Mouse (Mus musculus) lung, postnatal 0 days (tissue): Measurements from ENCODE around the gene Ddx5. TPM values are rescaled to one million over a fixed set of nuclear protein-coding genes. Genes with fewer than 3 reads are reported as not detected.
"Not testable (repeated sequence)": the region's sequence is repeated elsewhere in the genome, so short reads cannot be mapped to it uniquely, and the experiment has no call there.

ENCODE experiments used
- ATAC-seq: fragments of 200-750 bp; cut with Nextera tagmentation; 2 replicates; pipeline ENCODE4 v1.8.0; 2017; ENCODE audit warnings: moderate library complexity
- DNase-seq: peaks from one replicate; pipeline ENCODE4 v3.0.0-alpha.2; 2016; ENCODE audit warnings: low spot score
- H3K27ac ChIP-seq: fragments of 300-500 bp; sonication (generic); 2 replicates; pipeline ENCODE4 v1.5.1; 2014; ENCODE audit warnings: antibody characterized with exemption, mild to moderate bottlenecking, low read length, mixed read lengths
- H3K27me3 ChIP-seq: fragments of 300-500 bp; sonication (generic); replicated peaks from 2 replicates; pipeline ENCODE4 v1.6.1; 2014; ENCODE audit warnings: low read length, mixed read lengths; ENCODE audit not compliant: insufficient read depth
- H3K36me3 ChIP-seq: fragments of 300-500 bp; sonication (generic); 2 replicates; pipeline ENCODE4 v1.6.1; 2014; ENCODE audit warnings: low read length, mixed read lengths; ENCODE audit not compliant: insufficient read depth
- H3K4me1 ChIP-seq: fragments of 300-500 bp; sonication (generic); 2 replicates; pipeline ENCODE4 v1.6.1; 2014; ENCODE audit warnings: antibody characterized with exemption, low read depth, low read length, mixed read lengths; ENCODE audit not compliant: insufficient read depth
- H3K4me2 ChIP-seq: fragments of 300-500 bp; sonication (generic); replicated peaks from 2 replicates; pipeline ENCODE4 v1.6.1; 2014; ENCODE audit warnings: low read depth, mild to moderate bottlenecking, low read length, moderate library complexity, mixed read lengths
- H3K4me3 ChIP-seq: fragments of 300-500 bp; sonication (generic); 2 replicates; pipeline ENCODE4 v1.5.1; 2014; ENCODE audit warnings: low read depth, low read length
- H3K9ac ChIP-seq: fragments of 300-500 bp; sonication (generic); replicated peaks from 2 replicates; pipeline ENCODE4 v1.6.1; 2014; ENCODE audit warnings: low read depth, mild to moderate bottlenecking
- H3K9me3 ChIP-seq: fragments of 300-500 bp; sonication (generic); 2 replicates; pipeline ENCODE4 v1.6.1; 2016; ENCODE audit warnings: low read length, mixed read lengths
- CTCF ChIP-seq: IDR thresholded peaks from 2 replicates; pipeline ENCODE4 v1.5.1; 2016; ENCODE audit warnings: antibody characterized with exemption, mild to moderate bottlenecking
- EP300 ChIP-seq: IDR thresholded peaks from 2 replicates; pipeline ENCODE4 v1.6.1; 2016; ENCODE audit warnings: antibody characterized with exemption, mild to moderate bottlenecking, control low read depth
- WGBS: fragments of 180-500 bp; shearing (Covaris S2); extraction: QIAGEN DNeasy Blood & Tissue Kit; methylation state at CpG from one replicate; pipeline ENCODE4 v1.1.7; 2014; 5-methylcytosine and 5-hydroxymethylcytosine counted together
- polyA plus RNA-seq: library from polyadenylated mRNA; unstranded; fragments of >200 nt; fragmentation: Nextera tagmentation; extraction: Ambion mirVana; gene quantifications from 2 replicates; pipeline ENCODE4 v1.2.1, GENCODE M21; 2015

The Ddx5 gene
- polyA plus RNA-seq, 1 experiment from 2014 or later = 296 TPM

- H3K27me3 ChIP-seq = no peaks in the 10 kb centered on the region
- no peak for ATAC-seq
- no peak overlapping the region for H3K27ac ChIP-seq
- WGBS = 75% methylated on average over 7 of the region's 7 CpGs
- no peak overlapping the region for H3K4me2 ChIP-seq
- H3K9me3 ChIP-seq = no peaks in the 10 kb centered on the region
- no peak overlapping the region for H3K4me3 ChIP-seq
- no peak overlapping the region for H3K9ac ChIP-seq
- TF ChIP-seq EP300 = no peak
- TF ChIP-seq CTCF = no peak
- no peaks in the 10 kb centered on the region for H3K4me1 ChIP-seq
- no peak for DNase-seq
- peaks cover 13% of the 10 kb centered on the region; the same call in 1 of the 2 replicates for H3K36me3 ChIP-seq
These were observed 27.3 kb upstream of the Ddx5 start for GRCm38 (mm10) chr11:106816316-106816715.

DNA sequence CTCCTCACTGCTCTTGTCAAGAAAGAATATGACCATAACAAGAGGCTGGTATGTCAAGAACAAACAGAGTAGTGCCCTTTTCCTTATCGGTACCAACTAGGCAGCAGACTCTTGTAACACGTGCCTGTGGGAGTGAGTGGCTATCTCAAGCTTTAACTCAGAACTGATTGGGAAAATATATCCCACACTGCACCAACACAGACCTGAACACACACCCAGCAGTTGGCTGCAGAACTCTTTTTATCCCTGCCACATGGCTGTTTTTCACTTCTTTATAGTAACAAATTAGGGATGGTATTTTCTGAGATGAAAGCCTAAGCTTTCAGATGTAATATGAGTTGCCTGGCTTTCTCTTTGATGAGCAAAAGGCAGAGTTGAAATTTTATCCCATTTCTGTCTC lies 26.8 kb upstream of the Ddx5 start:
- ATAC-seq = no peak
- Histone ChIP-seq H3K9me3 (no peaks in the 10 kb centered on the region), H3K4me3 (no peak overlapping the region), H3K36me3 (peaks cover 13% of the 10 kb centered on the region; the same call in 1 of the 2 replicates), H3K27ac (no peak overlapping the region), H3K27me3 (no peaks in the 10 kb centered on the region), H3K4me2 (no peak overlapping the region), H3K9ac (no peak overlapping the region), H3K4me1 (no peaks in the 10 kb centered on the region)
- 43% methylated on average over 2 of the region's 2 CpGs for WGBS
- TF ChIP-seq CTCF (no peak), EP300 (no peak)
- no peak for DNase-seq

DNA sequence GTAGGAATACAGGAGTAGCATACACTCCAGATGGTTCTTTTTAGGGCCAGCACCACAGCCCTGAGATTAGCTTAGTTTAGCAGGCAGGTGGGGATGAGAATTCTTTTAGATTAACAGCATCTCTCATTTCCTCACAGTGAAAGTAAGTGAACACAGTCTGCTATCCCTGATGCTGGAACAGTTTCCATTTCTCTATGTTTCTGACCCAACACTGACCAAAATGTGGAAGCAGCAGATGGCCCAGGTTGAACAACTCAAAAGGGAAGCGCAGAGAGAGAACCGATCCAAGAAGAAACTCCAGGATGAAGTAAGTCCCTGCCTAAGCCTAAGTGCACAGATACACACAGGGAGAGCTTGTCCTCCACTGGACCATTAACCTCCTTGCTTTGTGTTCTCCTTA lies 26.3 kb upstream of the Ddx5 start:
- Histone ChIP-seq H3K27ac (no peak overlapping the region), H3K4me2 (no peak overlapping the region), H3K9ac (no peak overlapping the region), H3K4me1 (no peaks in the 10 kb centered on the region), H3K27me3 (no peaks in the 10 kb centered on the region), H3K36me3 (peaks cover 15% of the 10 kb centered on the region; the same call in 1 of the 2 replicates), H3K4me3 (no peak overlapping the region), H3K9me3 (no peaks in the 10 kb centered on the region)
- ATAC-seq (no peak), DNase-seq (no peak)
- whole genome bisulfite sequencing = 87% methylated on average over 2 of the region's 2 CpGs
- TF ChIP-seq EP300 (no peak), CTCF (no peak)

GRCm38 (mm10) chr11:106814601-106815320 lies 25.8 kb upstream of the Ddx5 start:
- DNase-seq (no peak), ATAC-seq (no peak)
- H3K9ac ChIP-seq = no peak overlapping the region
- 71% methylated on average over 14 of the region's 14 CpGs for WGBS
- TF ChIP-seq EP300 (no peak), CTCF (no peak)
- H3K4me1 ChIP-seq = no peaks in the 10 kb centered on the region
- no peak overlapping the region for H3K4me3 ChIP-seq
- no peak overlapping the region for H3K27ac ChIP-seq
- H3K9me3 ChIP-seq = no peaks in the 10 kb centered on the region
- H3K4me2 ChIP-seq = no peak overlapping the region
- H3K36me3 ChIP-seq = peaks cover 14% of the 10 kb centered on the region; the same call in 1 of the 2 replicates
- H3K27me3 ChIP-seq = no peaks in the 10 kb centered on the region

DNA sequence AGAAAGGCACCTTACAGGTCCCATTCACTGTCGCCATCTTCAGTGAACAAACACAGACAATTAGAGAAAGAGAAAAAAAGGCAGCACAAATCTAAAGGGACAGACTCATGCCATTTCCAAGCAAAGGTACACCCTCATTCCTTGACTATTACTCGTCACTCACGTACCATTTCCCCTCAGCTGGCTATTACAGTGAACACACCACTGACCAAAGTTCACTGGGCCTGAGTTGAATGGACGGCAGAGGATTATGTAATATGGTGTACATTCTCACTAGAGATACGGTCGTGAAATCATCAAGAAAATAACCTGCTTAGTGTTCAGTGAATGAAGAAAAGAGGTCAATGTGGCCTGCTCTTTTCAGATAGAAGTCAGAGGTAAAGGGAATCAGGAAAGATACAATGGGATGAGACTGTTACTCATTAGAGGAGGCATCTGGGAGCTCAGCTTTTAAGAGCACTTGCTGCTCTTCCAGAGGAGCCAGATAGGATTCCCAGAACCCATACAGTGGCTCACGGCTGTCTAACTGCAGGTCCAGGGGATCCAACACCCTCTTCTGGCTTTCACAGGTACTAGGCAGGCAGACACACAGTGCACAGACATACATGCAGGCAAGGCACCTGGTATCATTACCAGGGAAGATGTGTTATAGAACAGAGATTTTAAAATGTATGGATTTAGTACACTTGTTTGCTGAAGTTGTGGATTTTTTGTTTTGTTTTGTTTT lies 23.6 kb upstream of the Ddx5 start:
- Histone ChIP-seq H3K4me2 (no peak overlapping the region), H3K27me3 (no peaks in the 10 kb centered on the region), H3K4me3 (no peak overlapping the region), H3K9ac (no peak overlapping the region), H3K27ac (no peak overlapping the region), H3K4me1 (no peaks in the 10 kb centered on the region), H3K36me3 (peaks cover 10% of the 10 kb centered on the region), H3K9me3 (no peaks in the 10 kb centered on the region)
- ATAC-seq (no peak), DNase-seq (no peak)
- 86% methylated on average over 7 of the region's 7 CpGs for WGBS
- TF ChIP-seq CTCF (no peak), EP300 (no peak)

- H3K9me3 ChIP-seq, H3K4me3 ChIP-seq, ATAC-seq, H3K27ac ChIP-seq, H3K4me2 ChIP-seq, H3K27me3 ChIP-seq, H3K9ac ChIP-seq, DNase-seq, H3K4me1 ChIP-seq: not testable (repeated sequence)
- 36% methylated on average over 1 of the region's 1 CpGs for WGBS
- H3K36me3 ChIP-seq = peaks cover 17% of the 10 kb centered on the region; the same call in 1 of the 2 replicates
These were observed 18.5 kb upstream of the Ddx5 start for GRCm38 (mm10) chr11:106807442-106807841.
